In the genomic region with DNA sequence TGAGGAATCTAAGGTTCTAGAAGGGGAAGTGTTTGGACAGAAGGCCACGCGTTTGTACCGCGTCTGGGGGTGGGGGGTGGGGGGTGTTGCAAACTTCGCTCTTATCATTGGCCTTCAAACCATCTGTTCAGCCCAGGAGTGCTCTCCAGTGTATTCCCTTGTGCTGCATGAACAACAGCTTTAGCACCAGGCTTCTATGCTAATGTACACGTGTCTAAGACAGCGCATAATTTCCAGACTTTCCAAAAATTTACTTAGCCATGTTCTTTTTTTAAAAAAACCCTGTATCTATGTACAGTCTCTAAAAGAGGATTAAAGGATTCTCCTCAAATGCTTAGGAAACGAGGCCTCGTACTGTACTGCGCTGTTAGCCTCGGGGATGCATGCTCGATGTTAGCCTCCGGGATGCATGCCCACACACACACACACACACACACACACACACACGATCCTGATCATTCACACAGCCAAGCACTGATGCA, we compare ENCODE assay signal across 16 mouse cellular contexts. TPM values are rescaled to one million over a fixed set of nuclear protein-coding genes. Genes with fewer than 3 reads are reported as not detected.
A peak's percentile ranks its signal among the peaks of the same experiment; 100 is the strongest.
DNase-seq lines count a peak whose midpoint lies in the region; TF ChIP-seq lines count a peak whose summit lies in the region.
"Had no signal": no experiment of that assay in that cellular context is flagged by ENCODE, and none has a peak within 500 bp of the region (broad histone marks: within the 10 kb centered on the region; RNA-seq: fewer than 3 reads in every experiment).

No protein-coding gene starts in this region.

- intact Hi-C loops in left cerebral cortex, postnatal 4 days (cut with DNase I) = loop anchor here (10.0 kb wide), 1 partner anchor 94 kb away; a partner anchor contains a TSS

- TF ChIP-seq POLR2A in brain, embryonic 14.5 days (IDR thresholded peaks at IDR 0.05; ENCODE audit: borderline replicate concordance, extremely low read depth, insufficient read depth, insufficient read length, poor library complexity, severe bottlenecking) = no peak

- TF ChIP-seq CTCF in brain, embryonic 14.5 days (IDR thresholded peaks at IDR 0.05; ENCODE audit: borderline replicate concordance, extremely low read depth, insufficient read depth, insufficient read length) = no peak

- DNase-seq in left cerebral cortex, adult 11 months (ENCODE audit: low spot score) = peak; percentile 37
- DNase-seq in left cerebral cortex, postnatal 4 days = no peak
- DNase-seq in right cerebral cortex, postnatal 4 days = peak; percentile 38
- no peak for DNase-seq in right cerebral cortex, adult 18-20 months
- peak; percentile 30 for DNase-seq in brain, embryonic 14.5 days (ENCODE audit: low read depth)
- DNase-seq in telencephalon, adult 2 months (ENCODE audit: low read depth, low spot score) = peak; percentile 87
- DNase-seq in kidney, postnatal 4 days = no peak
- DNase-seq: adrenal gland, postnatal 25 days; cerebellum, adult 2 months; cerebellum, postnatal 36 days; heart, postnatal 4 days; kidney, adult 11 months; liver, embryonic 13.5 days; lung, postnatal 4 days; midbrain, embryonic 14.5 days; thymus, postnatal 4 days had no signal

RNA-seq across cellular contexts. Expression of a gene that starts 26.2 kb away (rescaled TPM):
- 10 to 100 TPM; 26.8 to 27.4 TPM for total RNA-seq in left cerebral cortex, postnatal 4 days (2021)
- polyA plus RNA-seq in brain, embryonic 14.5 days (2012; rRNA removed) = 15.5 and 19.7 TPM in 2 replicates

Comparison
In these comparisons a context has a peak if more than half of its experiments do, and no peak if none do; other contexts are left out.
1. DNase-seq: peak in left cerebral cortex, adult 11 months (single experiment), right cerebral cortex, postnatal 4 days (single experiment), brain, embryonic 14.5 days (single experiment) and telencephalon, adult 2 months (single experiment); none in left cerebral cortex, postnatal 4 days (single experiment), right cerebral cortex, adult 18-20 months (single experiment) and kidney, postnatal 4 days (0 of 2).